Mouse (Mus musculus) lung, postnatal 0 days (tissue): Measurements from ENCODE around the gene Vav1.

Experiments used
- CTCF ChIP-seq: IDR thresholded peaks from 2 replicates; pipeline ENCODE4 v1.5.1; 2016; ENCODE audit warnings: antibody characterized with exemption, mild to moderate bottlenecking
- EP300 ChIP-seq: IDR thresholded peaks from 2 replicates; pipeline ENCODE4 v1.6.1; 2016; ENCODE audit warnings: antibody characterized with exemption, mild to moderate bottlenecking, control low read depth

DNA sequence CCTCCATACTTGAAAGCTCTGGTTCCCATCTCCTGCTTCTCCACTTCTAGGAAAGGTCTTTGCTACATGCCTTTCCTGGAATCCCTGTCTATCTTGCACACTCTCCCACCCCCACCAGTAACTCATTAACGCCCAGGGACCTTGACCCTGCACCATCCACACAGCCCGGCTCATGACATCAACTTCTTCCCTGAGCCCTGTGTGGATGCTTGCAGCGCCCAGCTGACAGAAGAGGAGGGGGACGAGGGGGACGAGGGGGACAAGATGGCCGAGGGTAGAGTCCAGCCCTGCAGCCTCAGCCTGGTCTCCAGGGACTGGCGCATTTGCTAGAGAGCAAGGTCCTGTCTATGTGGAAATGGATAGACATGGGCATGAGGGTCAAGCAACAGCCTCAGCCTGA lies 45.9 kb upstream of the Vav1 start:
- TF ChIP-seq CTCF (no peak), EP300 (no peak)
